Mouse (Mus musculus): Measurements from ENCODE around the gene Irf1.

Gene Irf1

DNA sequence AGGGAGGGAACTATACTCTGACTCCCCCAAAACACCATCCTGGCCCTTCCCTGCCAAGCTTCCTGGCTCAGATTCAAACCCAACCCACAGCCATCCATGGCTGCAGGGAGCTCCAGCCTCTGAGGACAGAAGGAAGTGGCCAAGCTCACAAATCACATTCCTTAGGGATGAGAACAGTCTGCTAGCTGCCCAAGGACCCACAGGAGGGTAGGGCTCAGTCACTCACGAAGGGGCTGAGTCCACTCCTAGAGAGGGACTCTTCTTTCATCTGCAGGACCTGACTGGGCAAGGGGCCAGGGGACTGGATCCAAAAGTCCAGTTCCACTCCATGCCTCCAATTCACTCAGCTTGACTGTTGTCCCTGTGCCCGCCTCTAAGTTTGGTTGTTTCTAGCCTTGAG lies 8.0 kb upstream of the Irf1 start:
- peak; percentile 96 to 97 for DNase-seq

DNA sequence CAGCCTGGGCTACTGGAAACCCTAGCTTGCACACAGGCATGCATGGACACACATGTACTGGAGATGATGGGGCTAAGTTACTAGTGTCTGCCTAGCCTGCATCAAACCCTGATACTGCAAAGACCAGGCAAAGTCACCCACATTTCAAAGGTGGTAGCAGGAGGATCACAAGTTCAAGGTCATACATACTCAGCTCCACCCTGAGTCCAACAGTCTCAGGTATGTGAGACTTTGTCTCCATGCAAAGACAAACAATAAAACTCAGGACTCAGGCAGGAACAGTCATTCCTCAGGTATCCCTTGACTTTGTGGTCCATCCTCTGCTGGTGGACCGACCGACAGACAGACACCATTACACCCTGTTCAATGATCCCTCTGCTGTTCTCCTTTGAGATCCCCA lies 7.4 kb upstream of the Irf1 start:
- no peak for DNase-seq

DNA sequence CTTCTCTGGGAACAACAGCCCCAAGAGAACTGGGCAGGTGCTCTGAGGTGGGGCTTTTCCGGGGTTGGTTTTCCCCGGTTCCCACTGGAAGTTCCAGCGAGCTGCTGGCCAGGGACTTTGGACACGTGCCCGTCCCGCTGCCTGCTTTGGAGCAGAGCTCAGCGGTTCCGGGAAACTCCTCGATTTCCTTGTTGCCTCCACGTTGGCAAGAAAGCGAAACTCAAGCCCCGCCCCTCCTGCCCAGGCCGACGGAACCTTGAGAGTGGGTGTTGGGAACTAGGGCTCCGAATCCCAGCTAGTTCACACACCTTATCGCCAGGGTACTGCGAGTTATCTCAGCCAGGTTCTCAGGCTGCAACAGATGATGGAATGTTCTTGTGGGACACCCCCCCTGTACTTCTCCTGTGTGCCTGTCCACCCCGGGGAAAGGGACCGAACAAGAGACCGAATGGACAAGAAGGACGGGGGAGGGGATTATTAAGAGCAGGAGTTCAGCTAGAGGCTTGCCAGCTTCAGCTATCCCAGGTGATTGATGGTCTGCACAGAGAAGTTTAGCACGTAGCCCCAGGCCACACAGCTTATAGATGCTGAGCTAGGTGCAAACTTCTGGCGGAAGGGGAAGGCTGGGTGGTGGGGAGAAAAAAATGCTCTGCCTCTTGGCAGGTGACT lies 6.9 kb upstream of the Irf1 start:
- peak; percentile 97 for DNase-seq

DNA sequence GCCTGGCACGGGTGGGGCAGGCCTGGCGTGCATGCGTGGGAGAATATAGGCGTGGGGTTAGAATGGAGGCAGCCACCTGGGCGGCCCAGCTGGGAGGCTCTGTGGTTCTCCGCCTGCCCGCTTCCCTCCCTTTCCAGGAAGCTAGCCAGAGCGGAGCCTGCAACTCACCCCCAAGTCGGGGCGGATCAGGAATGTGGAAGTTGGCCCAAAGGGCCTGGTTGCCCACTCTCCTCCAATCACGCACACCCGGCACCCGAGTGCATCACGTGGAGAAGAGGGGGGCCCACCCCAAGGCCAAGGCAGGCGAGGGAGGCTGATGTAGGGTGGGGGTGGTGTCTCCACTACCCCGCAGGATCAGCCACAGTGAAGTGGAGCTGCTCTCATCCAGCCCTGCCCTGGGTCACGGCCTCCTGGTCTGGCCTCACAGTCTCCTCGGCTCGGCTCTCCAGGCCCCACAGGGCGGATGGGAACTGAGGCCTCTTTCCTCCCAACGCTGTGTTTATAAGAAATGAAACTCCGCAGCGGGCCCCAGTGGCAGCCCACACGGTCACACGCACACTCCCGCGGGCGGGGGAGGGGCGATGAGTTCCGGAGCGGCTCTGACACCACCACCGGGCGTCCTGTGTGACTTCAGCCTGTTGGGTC lies 6.2 kb upstream of the Irf1 start:
- peak; percentile 92 to 94 for DNase-seq

DNA sequence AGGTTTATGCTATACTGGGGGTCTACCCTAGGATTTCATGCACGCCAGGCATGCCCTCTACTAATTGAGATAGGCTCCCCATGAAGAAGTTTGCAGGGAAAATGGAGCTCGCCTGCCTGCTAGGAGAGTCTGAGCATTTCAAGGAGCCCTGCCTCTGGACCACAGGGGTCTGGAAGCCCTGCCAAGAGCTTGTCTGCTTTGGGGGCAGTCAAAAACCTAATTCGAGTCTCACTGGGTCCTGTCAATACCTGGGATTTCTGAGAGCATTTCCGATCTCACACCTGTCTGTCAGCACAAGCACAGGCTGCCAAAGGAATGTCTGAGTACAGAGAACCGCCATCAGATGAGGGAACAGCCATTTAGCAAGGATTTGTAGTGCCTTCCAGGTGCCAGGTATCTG lies 5.2 kb upstream of the Irf1 start:
- no peak for DNase-seq

DNA sequence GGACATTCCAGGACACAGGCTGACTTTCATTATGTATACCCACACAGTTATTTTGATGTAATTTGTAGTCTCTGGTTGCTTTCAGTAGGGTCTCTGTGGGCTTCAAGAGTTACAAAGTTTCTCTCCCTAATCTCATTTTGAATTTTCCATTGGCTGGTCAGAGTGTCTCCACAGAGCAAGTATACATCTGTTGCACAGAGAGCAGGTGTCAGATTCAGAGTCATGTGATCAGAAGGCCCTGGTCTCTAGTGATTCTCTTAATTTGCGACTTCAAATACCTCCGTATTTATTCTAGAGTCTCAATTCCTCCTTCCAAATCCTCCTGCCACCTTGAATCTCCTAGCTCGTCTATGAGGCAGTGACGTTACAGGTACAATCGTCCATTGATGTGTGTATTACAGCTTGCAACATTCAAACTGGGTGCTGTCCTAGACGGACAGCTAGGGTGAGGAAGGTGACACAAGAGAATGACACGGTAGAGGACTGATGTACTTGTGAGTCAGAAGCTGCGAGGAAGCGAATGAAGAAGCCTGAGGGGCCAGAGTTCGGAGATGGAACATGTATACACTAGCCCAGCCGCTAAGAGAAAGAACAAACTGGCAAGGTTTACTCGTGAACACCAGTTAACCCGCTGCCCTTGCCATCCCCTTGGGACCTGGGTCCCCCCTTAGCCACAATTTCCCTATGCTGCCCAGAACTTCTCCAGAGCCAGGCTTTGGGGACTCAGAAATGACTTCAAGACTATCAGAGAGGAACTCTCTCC lies 1.2 kb upstream of the Irf1 start:
- no peak for DNase-seq

DNA sequence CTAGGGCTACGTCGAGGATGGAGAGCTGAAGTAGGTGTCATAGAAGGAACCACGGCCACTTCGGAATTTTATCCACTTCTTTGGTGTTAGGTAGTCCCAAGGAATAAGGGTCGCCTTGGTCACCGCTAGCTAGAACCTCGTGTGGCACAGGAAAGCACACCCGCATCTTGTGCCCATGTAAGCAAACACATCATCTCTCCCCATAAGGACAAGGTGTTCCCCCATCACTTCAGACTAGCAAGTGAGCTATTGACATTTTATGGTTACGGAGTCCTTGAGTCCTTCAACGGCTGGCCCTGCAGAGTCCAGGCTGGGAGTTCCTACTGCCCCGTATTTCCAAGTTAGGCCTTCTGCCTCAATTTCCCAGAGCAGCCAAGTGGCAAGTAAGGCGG lies 633 bp upstream of the Irf1 start:
- no peak for DNase-seq

DNA sequence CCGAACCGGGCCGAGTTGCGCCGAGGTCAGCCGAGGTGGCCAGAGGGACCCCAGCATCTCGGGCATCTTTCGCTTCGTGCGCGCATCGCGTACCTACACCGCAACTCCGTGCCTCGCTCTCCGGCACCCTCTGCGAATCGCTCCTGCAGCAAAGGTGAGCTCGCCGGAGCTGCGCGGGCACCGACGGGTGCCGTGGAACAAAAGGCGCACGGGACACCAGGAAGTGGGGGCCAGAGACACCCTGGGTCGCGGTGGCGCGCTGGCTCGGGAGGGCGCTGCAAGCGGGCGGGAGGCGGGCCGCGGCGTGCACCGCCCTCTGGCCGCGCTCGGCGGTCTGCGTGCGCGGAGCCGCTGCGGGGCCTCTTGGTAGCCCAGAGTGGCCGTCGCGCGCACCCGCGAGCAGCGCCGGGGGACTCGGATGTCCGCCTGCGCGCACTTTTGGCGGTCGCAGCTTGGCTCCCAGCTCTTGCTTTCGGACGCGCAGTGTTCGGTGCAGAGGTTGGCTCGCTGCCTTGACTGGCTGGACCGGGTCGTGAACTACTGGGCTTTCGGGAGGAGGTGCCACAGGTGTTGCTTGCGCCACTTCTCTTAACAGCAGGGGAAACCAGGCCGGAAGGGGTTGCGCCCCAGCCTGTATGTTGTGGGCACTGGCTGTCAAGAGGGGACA lies 444 bp downstream of the Irf1 start:
- DNase-seq, result peak; percentile 75 to 85

DNA sequence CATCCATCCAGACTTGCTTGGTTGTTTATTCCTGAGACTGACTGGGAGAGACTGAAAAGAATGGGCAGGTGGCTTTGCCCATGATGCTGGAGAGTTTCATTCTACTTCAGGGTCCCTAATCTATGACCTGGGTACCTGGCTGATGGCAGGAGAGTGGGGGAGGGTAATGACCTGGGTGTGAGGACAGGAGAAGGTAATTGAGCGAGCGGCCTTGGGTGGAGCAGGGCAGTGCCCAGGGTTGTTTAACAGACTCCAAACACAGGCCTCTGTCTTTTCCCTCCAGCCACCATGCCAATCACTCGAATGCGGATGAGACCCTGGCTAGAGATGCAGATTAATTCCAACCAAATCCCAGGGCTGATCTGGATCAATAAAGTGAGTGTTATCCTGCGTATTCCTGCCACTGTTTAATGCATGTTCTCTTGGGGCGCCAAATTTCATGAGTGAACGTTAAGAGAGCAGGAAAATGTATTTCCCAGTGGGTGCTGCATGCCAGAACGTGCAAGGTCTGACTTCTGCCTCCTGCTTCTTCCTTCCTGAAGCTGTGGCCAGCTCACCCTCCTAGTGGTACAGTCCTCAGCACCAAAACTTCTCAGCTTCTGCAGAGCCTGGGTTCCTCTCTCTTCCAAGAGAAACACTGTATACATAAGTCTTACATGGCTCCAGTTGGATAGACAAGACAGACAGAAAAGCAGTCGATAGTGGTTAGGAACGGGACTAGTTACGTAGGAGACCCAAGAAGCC lies 1.4 kb downstream of the Irf1 start:
- no peak for DNase-seq

DNA sequence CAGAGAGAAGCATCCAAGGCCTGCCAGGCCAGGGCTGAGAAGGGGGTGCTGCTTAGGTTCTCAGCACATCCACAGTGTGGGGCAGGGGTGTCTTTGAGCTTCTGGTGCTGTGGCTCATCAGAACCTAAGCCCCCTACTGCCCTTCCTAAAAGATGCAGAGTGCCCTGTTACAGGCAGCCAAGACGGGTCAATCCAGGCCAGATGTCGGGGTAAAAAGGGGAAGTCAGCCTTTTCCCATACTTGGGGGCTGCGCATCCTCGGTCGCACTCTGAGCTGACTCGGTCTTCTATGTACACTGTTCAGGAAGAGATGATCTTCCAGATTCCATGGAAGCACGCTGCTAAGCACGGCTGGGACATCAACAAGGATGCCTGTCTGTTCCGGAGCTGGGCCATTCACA lies 2.7 kb downstream of the Irf1 start:
- DNase-seq, result no peak

DNA sequence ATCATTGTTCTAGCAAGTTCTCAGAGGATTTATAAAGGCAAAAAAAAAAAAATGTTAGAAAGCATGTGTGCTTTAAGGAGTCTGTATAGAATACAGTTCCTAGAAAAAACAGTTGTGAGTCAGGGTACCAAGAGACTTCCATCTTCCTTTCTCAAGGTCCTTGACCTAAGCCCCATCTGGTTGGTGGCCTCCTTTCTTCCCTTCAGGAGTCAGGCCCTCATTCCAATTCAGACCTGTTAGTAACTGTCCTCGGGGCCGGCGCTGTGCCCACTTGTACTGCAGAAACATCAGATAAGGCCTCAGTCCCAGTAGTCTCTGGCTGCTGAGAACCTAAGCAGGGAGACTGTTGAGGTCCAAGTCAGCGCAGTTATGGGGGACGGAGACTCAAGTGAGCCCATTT lies 3.3 kb downstream of the Irf1 start, which contains the start of gene Gm17334:
Gene Gm17334 (minus strand): TSS at position 101 of the 400 bp plus-strand sequence.
- DNase-seq, result no peak

DNA sequence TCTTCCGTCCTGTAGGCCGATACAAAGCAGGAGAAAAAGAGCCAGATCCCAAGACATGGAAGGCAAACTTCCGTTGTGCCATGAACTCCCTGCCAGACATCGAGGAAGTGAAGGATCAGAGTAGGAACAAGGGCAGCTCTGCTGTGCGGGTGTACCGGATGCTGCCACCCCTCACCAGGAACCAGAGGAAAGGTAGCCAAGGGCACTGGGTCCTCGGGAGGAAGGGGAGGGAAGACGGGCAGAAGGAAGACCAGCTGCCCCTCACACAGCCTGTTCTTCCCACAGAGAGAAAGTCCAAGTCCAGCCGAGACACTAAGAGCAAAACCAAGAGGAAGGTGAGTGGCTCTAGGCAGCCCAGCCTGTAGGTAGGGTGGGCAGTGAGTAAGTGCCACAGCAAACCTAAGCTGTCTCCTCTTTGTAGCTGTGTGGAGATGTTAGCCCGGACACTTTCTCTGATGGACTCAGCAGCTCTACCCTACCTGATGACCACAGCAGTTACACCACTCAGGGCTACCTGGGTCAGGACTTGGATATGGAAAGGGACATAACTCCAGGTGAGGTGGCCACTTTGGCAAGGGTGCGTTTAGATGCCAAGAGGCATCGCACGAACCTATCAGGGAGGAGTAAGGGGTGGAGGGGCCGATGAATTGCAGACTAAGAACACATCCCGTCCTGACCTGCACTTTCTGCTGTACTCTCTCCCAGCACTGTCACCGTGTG lies 4.0 kb downstream of the Irf1 start:
- DNase-seq, result no peak

DNA sequence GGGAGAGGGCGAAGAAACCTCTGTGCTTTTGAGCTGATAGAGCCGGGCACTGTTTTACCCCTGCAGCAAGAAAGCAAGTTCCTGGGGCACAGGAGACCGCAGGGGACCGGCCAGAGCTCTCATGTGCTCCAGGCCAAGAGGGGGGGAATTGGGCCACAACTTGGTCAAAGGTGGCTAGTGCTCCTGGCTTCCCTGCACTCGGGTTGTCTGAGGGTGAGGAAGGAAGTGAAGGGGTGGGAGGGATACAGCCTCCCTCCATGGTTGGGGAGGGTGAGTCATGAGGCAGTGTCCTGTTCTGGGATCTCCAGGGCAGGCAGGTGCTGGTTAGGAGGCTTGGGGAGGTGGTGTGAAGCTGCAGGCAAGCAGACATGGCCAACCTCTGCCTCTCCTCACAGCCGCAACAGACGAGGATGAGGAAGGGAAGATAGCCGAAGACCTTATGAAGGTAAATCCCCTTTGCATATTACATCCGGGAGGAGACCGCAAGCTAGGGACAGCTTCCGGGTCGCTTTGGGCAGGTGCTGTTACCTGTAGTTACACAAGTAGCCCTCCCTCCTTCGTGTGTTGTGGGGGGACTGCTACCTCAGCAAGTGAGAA lies 4.9 kb downstream of the Irf1 start:
- DNase-seq, result peak in 1 of 2 experiments; percentile 65

DNA sequence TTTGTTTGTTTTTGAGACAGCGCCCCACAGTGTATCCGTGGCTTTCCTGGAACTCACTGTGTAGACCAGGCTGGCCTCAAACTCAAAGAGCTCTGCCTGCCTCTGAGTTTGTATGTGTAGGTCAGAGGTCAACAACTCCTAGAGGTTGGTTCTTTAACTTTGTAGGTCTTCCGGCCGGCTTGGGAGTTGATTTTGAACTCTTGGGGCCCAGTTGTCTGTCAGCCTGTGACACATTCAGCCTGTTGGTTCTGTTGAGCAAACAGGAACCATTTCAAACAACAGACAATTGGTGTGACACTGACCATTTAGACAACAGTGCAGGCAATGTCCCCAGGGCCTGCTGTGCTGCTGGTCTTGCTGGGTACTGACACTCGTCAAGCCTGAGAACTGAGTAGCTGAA lies 7.9 kb downstream of the Irf1 start:
- no peak for DNase-seq

DNA sequence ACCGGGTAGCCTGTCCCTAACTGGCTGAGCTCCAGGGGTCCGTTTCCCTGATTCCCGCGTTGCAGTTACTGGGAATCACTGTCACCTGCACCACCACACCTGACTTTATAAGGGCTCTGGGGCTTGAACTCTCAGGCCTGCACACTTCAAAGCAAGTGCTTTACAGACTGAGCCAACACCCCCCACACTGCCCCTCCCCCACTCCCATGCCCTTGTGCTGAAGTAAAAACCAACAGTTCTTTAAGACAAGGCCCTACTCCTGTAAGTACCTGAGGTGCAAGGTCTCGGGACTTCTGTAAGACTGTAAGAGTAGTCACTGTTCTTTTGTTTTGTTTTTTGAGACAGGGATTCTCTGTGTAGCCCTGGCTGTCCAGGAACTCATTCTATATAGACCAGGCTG lies 8.6 kb downstream of the Irf1 start:
- DNase-seq, result no peak

DNA sequence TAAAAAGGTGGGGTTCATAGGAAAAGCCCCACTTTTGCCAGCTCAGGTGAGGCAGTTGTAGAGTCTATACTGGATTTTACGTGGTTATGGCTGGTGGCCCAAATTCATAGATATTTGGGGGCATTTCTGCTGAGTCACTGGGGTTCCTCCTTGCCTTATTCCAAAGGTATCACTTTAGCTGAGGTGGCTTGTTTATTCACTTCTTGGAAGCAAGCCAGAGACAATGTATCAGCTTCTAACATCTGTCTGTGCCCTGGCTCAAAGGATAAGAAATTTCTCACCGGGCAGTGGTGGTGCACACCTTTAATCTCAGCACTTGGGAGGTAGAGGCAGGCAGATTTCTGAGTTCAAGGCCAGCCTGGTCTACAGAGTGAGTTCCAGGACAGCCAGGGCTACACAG lies 10.0 kb downstream of the Irf1 start:
- DNase-seq, result no peak

DNA sequence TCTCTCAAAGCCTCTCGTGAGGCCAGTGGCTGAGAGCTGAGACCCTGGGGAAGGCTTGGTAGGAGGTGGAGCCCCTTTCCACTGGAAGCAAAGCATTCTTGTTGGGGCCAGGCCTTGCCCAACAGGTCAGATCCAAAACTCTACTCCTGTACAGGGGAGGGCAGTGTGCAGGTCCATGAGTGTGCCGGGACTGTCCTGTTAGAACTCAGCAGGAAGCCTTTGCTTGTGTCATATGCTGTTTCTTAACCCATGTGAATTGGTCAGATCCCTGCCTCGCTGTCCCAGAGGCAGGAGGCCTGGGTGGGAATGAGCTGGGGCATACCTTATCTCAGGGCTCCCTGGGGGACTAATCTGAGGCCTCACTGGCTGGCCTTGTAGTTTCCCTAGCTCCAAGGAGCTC lies 10.4 kb downstream of the Irf1 start:
- DNase-seq, result no peak

DNA sequence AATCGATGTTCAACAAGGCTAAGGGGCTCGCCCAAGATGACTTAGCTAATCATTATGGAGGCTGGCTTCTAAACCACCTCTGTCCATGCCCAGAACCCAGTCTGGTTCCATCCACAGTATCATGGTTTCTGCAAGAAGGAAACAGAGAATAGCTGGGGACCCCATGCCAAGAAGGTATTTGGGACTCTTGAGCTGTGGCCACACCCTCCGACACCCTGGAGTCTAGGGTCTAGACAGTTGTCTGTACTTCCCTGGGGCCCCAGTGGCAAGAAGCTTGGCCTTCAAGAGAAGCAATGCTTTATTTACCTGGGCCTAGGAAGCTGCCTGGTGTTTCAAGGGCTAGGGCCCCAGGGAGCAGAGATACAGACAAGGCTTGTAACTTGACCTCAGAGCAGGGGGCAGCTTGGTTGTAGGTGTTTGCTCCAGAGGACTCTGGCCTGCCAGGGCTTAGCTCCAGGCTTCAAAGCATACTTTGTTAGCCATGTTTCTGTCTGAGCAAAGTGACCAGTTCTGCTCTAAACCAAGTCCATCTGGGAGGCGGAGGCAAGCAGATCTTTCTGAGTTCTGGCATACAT lies 11.5 kb downstream of the Irf1 start:
- DNase-seq, result no peak

DNA sequence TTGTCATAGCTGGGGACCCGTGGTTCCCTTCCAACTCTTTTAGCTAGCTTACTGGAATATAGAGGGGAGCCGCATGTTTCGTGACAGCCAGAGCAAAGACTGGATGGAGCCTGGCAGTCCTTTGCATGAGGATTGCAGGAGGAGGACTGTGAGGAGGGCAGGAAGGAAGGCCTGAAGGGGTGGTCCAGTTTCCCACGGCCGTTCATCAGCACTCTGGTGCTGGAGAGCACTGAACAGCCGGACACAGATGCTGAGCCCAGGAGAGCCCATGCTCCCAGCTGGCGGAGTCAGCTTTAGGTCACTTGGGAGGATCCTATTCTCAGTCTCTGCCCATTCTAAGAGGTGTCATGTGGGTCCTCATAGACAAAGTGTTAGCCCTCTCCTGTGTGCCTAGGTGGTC lies 12.2 kb downstream of the Irf1 start:
- peak in 1 of 2 experiments; percentile 68 for DNase-seq

DNA sequence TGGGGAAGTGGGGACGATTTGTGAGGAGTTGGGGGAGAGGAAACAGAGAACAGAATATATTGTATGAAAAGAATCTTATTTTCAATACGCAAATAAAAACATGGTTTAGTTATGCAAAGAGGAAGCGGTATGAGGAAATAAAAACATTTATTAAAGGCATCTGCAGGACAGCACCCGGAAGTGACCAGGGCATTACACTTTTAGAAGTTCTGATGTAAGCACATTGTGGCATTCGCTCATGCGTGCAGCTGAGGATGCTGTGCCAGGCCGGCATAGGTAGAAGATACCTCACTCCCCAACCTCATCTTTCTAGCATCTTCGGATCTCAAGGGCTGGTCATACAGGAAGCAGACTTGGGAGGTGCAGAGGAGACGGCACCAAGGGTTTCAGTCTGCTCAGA lies 13.5 kb downstream of the Irf1 start:
- DNase-seq, result no peak

DNA sequence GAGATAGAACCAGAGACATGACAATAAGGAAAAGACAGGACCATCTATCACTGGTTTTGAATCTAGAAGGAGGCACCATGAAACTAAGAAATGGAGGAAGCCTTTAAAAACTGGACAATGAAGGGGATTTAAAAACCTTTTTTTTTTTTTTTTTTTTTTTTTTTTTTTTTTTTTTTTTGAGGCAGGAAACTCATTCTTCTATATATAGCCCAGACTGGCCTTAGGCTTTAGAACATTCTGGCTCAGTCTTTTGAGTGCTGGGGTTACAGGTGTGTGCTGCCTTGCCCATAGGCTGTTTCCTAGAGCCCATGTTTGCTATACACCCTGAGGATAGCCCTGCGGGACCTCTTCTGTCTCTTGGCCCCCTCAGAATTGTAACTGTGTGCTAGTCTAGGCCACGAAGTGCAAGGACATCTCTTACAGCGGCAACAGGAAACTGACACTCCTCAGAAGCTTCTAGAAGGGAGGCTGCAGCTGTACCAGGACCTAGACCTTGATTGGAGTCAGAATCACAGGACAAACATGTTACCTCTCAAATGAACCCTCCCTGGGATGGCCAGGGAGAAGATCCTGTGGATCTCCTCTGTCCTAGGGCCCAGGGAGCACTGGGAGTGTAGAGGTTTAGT lies 15.6 kb downstream of the Irf1 start:
- no peak for DNase-seq
